Mouse (Mus musculus) v-Abl transformed pro-B cells (cell line): ENCODE results near the gene Ppp6r3.

Experiments used
- in situ Hi-C, 2 experiments: fragments of 400-800 bp; cut with MboI; formaldehyde crosslinking; loops; one replicate each; pipeline ENCODE4 v1.15.1; 2025; ENCODE audit not compliant: unreplicated experiment in 2 of 2

The Ppp6r3 gene

GRCm38 (mm10) chr19:3577265-3577910 lies 1.8 kb upstream of the Ppp6r3 start:
- in situ Hi-C loops = no loop called here

- in situ Hi-C loops = no loop called here
Measured at GRCm38 (mm10) chr19:3576451-3577264, 1.1 kb upstream of the Ppp6r3 start.

GRCm38 (mm10) chr19:3575276-3575631 lies 295 bp downstream of the Ppp6r3 start:
- in situ Hi-C loops = no loop called here

GRCm38 (mm10) chr19:3574593-3575094 lies 905 bp downstream of the Ppp6r3 start:
- in situ Hi-C loops = loop anchor here in 1 of 2 experiments (5.0 kb wide), 1 partner anchor 182 kb away; no protein-coding TSS in a partner anchor

- in situ Hi-C loops = no loop called here
Measured at GRCm38 (mm10) chr19:3564309-3564708, 11.2 kb downstream of the Ppp6r3 start.

- in situ Hi-C loops = no loop called here
Measured at GRCm38 (mm10) chr19:3562752-3563151, 12.8 kb downstream of the Ppp6r3 start.

- in situ Hi-C loops = no loop called here
Measured at GRCm38 (mm10) chr19:3562298-3562697, 13.3 kb downstream of the Ppp6r3 start.

- in situ Hi-C loops = no loop called here
Measured at GRCm38 (mm10) chr19:3556169-3556827, 19.3 kb downstream of the Ppp6r3 start.

- in situ Hi-C loops = no loop called here
Measured at GRCm38 (mm10) chr19:3554785-3555184, 20.8 kb downstream of the Ppp6r3 start.

GRCm38 (mm10) chr19:3551573-3552159 lies 23.9 kb downstream of the Ppp6r3 start:
- in situ Hi-C loops = no loop called here

- in situ Hi-C loops = no loop called here
Measured at GRCm38 (mm10) chr19:3550101-3550500, 25.4 kb downstream of the Ppp6r3 start.

GRCm38 (mm10) chr19:3549263-3549662 lies 26.3 kb downstream of the Ppp6r3 start:
- in situ Hi-C loops = no loop called here

- in situ Hi-C loops = no loop called here
Measured at GRCm38 (mm10) chr19:3548311-3548710, 27.2 kb downstream of the Ppp6r3 start.

GRCm38 (mm10) chr19:3544995-3545394 lies 30.6 kb downstream of the Ppp6r3 start:
- in situ Hi-C loops = no loop called here

GRCm38 (mm10) chr19:3542591-3542990 lies 33.0 kb downstream of the Ppp6r3 start:
- in situ Hi-C loops = no loop called here

GRCm38 (mm10) chr19:3540997-3541396 lies 34.6 kb downstream of the Ppp6r3 start:
- in situ Hi-C loops = no loop called here

- in situ Hi-C loops = no loop called here
Measured at GRCm38 (mm10) chr19:3540254-3540653, 35.3 kb downstream of the Ppp6r3 start.

- in situ Hi-C loops = no loop called here
Measured at GRCm38 (mm10) chr19:3539456-3539855, 36.1 kb downstream of the Ppp6r3 start.

- in situ Hi-C loops = no loop called here
Measured at GRCm38 (mm10) chr19:3537658-3538057, 37.9 kb downstream of the Ppp6r3 start.

GRCm38 (mm10) chr19:3534945-3535344 lies 40.6 kb downstream of the Ppp6r3 start:
- in situ Hi-C loops = no loop called here
